Mouse (Mus musculus) liver, postnatal 0 days (tissue): Measurements from ENCODE around the gene Tmem116. TPM values are rescaled to one million over a fixed set of nuclear protein-coding genes. Genes with fewer than 3 reads are reported as not detected.

Experiments used
- ATAC-seq: fragments of 200-750 bp; cut with Nextera tagmentation; 2 replicates; pipeline ENCODE4 v1.8.0; 2017; ENCODE audit warnings: mild to moderate bottlenecking, moderate library complexity
- DNase-seq: peaks from one replicate; pipeline ENCODE4 v3.0.0-alpha.2; 2016
- H3K27ac ChIP-seq: fragments of 300-500 bp; sonication (generic); 2 replicates; pipeline ENCODE4 v1.5.1; 2014; ENCODE audit warnings: antibody characterized with exemption, moderate library complexity, mild to moderate bottlenecking, low read depth
- H3K27me3 ChIP-seq: fragments of 300-500 bp; sonication (generic); 2 replicates; pipeline ENCODE4 v1.6.1; 2014; ENCODE audit warnings: low read length, control low read depth, mixed read lengths; ENCODE audit not compliant: insufficient read depth
- H3K36me3 ChIP-seq: fragments of 300-500 bp; sonication (generic); replicated peaks from 2 replicates; pipeline ENCODE4 v1.6.1; 2014; ENCODE audit warnings: mild to moderate bottlenecking, control low read depth, low read length, moderate library complexity, mixed read lengths; ENCODE audit not compliant: insufficient read depth
- H3K4me1 ChIP-seq: fragments of 300-500 bp; sonication (generic); 2 replicates; pipeline ENCODE4 v1.6.1; 2014; ENCODE audit warnings: antibody characterized with exemption, mild to moderate bottlenecking, control low read depth; ENCODE audit not compliant: insufficient read depth
- H3K4me2 ChIP-seq: fragments of 300-500 bp; sonication (generic); 2 replicates; pipeline ENCODE4 v1.6.1; 2014; ENCODE audit warnings: low read depth, mild to moderate bottlenecking, low read length, moderate library complexity, mixed read lengths
- H3K4me3 ChIP-seq: fragments of 300-500 bp; sonication (generic); 2 replicates; pipeline ENCODE4 v1.5.1; 2014; ENCODE audit warnings: low read depth, low read length
- H3K9ac ChIP-seq: fragments of 300-500 bp; sonication (generic); replicated peaks from 2 replicates; pipeline ENCODE4 v1.6.1; 2014; ENCODE audit warnings: mild to moderate bottlenecking, moderate library complexity
- H3K9me3 ChIP-seq: fragments of 300-500 bp; sonication (generic); 2 replicates; pipeline ENCODE4 v1.6.1; 2016; ENCODE audit warnings: mild to moderate bottlenecking, control low read depth, low read length, mixed read lengths
- CTCF ChIP-seq: sonication (generic); IDR thresholded peaks from 2 replicates; pipeline ENCODE4 v1.5.1; 2016; ENCODE audit warnings: antibody characterized with exemption, low read depth
- EP300 ChIP-seq: IDR thresholded peaks from 2 replicates; pipeline ENCODE4 v1.6.1; 2016; ENCODE audit warnings: antibody characterized with exemption, low read depth, mild to moderate bottlenecking
- WGBS: fragments of 180-500 bp; shearing (Covaris S2); extraction: QIAGEN DNeasy Blood & Tissue Kit; methylation state at CpG from one replicate; pipeline ENCODE4 v1.1.7; 2014; ENCODE audit not compliant: insufficient replicate concordance; 5-methylcytosine and 5-hydroxymethylcytosine counted together
- polyA plus RNA-seq: library from polyadenylated mRNA; unstranded; fragments of >200 nt; fragmentation: Nextera tagmentation; extraction: Ambion mirVana; gene quantifications from 2 replicates; pipeline ENCODE4 v1.2.1, GENCODE M21; 2015

The Tmem116 gene
- polyA plus RNA-seq, 1 experiment from 2014 or later: 0.86 TPM

DNA sequence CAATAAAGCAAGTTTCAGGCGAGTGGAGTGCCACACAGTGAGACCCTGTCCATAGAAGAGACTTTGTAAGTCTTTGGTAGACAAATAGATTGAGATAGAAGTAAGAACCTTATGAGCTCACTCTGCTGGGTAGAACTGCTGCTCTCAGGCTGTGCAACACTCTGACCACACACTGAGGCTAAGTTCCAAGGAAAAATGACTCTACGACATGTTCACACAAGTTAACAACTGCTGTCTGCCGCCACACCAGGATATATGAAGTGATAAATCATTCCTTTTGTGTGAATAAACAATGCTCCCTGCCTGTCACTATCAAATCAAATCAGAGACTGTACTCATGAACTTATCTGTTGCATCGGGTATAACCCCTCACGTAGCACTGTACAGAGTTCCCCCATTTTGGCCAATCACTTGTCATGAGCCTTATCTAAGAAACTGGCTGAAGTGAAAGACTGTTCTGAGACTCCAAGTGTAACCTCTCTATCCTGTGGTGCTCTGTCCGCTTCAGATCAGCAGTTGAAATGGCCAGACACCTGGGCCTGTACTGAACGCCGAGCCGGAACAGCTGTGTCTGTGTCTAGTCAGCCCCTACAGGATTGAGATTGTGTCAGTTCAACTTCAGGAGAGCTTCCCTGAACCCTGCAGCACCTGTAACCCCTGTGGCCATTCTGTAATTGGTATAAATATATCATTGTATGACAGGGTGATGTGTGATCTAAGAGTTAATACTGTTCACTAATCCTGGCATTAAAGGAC is 4.0 kb downstream of the Tmem116 start:
- no peak overlapping the region for H3K4me3 ChIP-seq
- TF ChIP-seq CTCF (no peak), EP300 (no peak)
- peaks cover 20% of the 10 kb centered on the region for H3K4me1 ChIP-seq
- H3K27ac ChIP-seq: no peak overlapping the region
- 54% methylated on average over 9 of the region's 9 CpGs for WGBS
- no peak for DNase-seq
- no peak for ATAC-seq
- no peak overlapping the region for H3K4me2 ChIP-seq
- no peaks in the 10 kb centered on the region for H3K9me3 ChIP-seq
- no peaks in the 10 kb centered on the region for H3K27me3 ChIP-seq
- H3K9ac ChIP-seq: peak overlapping the region; percentile 5; the same call in 1 of the 2 replicates
- H3K36me3 ChIP-seq: no peaks in the 10 kb centered on the region

DNA sequence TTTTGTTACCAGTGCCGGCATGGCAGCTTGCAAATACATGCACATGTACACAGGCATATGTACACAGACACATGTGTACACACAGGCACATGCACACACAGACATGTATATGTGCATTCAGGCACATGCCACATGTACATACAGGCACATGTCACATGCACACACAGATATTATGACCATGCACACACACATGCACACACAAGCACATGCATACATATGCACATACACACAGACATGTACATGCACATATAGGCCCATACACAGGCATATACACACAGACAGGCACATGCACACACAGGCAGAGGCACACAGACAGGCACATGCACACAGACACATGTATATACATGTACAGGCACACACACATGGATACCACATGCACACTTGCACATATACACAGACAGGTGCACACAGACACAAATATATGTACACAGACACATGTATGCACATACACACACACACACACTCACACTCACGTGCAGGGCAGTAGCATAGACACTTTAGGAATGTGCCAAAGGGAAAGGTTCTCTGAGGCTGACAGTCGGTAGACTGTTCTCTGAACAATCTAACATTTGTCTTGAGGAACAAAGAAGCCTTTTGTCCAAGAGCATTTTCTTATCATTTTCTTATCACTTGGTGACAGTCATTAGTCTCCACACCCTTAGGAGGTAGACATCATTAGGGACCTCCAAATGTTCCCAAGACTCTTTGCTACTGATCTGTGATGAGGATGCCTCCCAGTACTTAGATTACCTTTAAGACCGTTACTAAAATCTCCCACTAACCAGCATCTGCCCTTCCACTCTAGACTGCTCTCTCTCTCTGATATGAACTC is 9.9 kb downstream of the Tmem116 start:
- H3K4me3 ChIP-seq: no peak overlapping the region
- H3K4me1 ChIP-seq: 0 out of 2 replicates have a peak, but pooled peaks cover 3% of the 10 kb centered on the region
- H3K4me2 ChIP-seq: no peak overlapping the region
- H3K27me3 ChIP-seq: no peaks in the 10 kb centered on the region
- no peak for TF ChIP-seq CTCF
- TF ChIP-seq EP300: no peak
- peak; percentile 33; the same call in 1 of the 2 replicates for ATAC-seq
- H3K36me3 ChIP-seq: no peaks in the 10 kb centered on the region
- no peak overlapping the region for H3K9ac ChIP-seq
- H3K9me3 ChIP-seq: no peaks in the 10 kb centered on the region
- H3K27ac ChIP-seq: no peak overlapping the region
- DNase-seq: no peak
- 48% methylated on average over 4 of the region's 4 CpGs for WGBS

DNA sequence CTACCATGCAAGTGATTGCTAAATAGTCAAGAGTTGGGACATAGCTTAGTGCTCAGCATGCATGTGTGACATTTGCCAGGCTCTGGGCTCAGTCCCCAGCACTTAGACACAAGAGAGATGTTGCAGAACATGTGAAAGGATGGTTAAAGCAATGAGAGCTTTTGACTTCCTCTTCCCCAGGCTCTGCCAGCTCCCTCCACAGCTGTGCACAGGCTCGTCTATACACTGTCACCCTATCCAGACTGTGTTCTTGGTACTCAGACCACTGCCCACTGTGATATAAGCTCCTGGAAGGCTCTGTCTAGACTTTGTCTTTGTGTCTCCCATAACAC is 10.4 kb downstream of the Tmem116 start:
- DNase-seq (no peak), ATAC-seq (peak; percentile 41; the same call in 1 of the 2 replicates)
- no peak overlapping the region for H3K4me3 ChIP-seq
- no peak for TF ChIP-seq EP300
- TF ChIP-seq CTCF: no peak
- no peaks in the 10 kb centered on the region for H3K9me3 ChIP-seq
- H3K27ac ChIP-seq: no peak overlapping the region
- no peaks in the 10 kb centered on the region for H3K27me3 ChIP-seq
- 0 out of 2 replicates have a peak, but pooled peaks cover 3% of the 10 kb centered on the region for H3K4me1 ChIP-seq
- no peaks in the 10 kb centered on the region for H3K36me3 ChIP-seq
- WGBS: 33% methylated on average over 1 of the region's 1 CpGs
- H3K9ac ChIP-seq: no peak overlapping the region
- no peak overlapping the region for H3K4me2 ChIP-seq

DNA sequence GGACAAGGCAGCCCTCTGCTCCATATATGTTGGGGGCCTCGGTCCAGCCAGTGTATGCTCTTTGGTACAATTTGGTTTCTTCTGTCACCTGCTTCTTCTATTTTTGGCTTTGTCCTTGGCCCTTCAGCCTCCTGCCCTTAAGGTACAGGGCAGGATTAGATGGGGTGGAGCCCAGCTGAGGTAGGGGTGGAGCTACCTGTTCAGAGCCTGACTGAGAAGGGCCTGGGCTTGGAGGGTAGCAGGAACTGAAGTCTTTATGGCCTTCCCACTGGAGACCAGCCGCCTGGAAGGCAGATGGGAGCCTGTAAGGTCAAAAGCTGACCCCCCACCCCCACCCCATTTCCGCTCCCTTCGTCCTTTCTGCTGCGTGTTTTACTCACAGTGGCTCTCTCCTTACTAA is 11.3 kb downstream of the Tmem116 start:
- H3K9me3 ChIP-seq: no peaks in the 10 kb centered on the region
- no peak overlapping the region for H3K9ac ChIP-seq
- H3K4me1 ChIP-seq: 0 out of 2 replicates have a peak, but pooled peaks cover 3% of the 10 kb centered on the region
- H3K4me2 ChIP-seq: no peak overlapping the region
- H3K4me3 ChIP-seq: no peak overlapping the region
- 74% methylated on average over 5 of the region's 5 CpGs for WGBS
- DNase-seq: no peak
- H3K36me3 ChIP-seq: no peaks in the 10 kb centered on the region
- no peak overlapping the region for H3K27ac ChIP-seq
- no peak for TF ChIP-seq CTCF
- TF ChIP-seq EP300: no peak
- ATAC-seq: no peak
- H3K27me3 ChIP-seq: no peaks in the 10 kb centered on the region

DNA sequence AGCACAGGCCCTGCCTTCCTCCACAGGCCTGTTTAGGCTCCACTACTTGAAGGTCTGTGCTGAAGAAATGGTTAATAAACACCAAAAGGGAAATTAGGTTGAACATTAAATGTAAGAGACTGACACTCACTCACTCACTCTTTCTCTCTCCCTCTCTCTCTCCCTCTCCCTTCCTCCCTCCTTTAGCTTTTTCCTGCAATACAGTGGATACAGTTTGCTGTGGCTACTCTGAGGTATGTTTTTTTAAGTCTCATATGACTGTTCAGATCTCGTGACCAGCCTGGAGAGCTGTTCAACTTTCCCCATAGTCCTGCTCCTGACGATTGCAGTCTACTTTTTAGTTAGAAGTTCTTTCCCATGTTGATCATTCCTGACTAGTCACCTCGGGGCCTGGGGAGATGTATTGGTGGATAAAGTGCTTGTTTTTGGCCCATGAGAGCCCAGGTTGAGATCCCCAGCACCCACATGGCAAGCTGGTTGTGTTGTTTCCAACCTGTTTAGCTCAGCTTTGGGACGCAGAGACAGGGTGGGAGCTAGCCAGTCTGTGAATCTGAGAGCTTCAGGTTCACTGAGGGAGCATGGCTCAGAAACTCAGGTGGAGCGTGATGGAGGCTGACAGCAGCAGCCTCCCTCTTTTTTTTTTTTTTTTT is 12.0 kb downstream of the Tmem116 start:
- ATAC-seq (no peak), DNase-seq (no peak)
- no peaks in the 10 kb centered on the region for H3K36me3 ChIP-seq
- no peaks in the 10 kb centered on the region for H3K27me3 ChIP-seq
- no peaks in the 10 kb centered on the region for H3K9me3 ChIP-seq
- H3K4me1 ChIP-seq: 0 out of 2 replicates have a peak, but pooled peaks cover 3% of the 10 kb centered on the region
- no peak overlapping the region for H3K4me3 ChIP-seq
- no peak overlapping the region for H3K4me2 ChIP-seq
- no peak overlapping the region for H3K27ac ChIP-seq
- no peak overlapping the region for H3K9ac ChIP-seq
- 68% methylated on average over 5 of the region's 5 CpGs for WGBS
- TF ChIP-seq CTCF (no peak), EP300 (no peak)

DNA sequence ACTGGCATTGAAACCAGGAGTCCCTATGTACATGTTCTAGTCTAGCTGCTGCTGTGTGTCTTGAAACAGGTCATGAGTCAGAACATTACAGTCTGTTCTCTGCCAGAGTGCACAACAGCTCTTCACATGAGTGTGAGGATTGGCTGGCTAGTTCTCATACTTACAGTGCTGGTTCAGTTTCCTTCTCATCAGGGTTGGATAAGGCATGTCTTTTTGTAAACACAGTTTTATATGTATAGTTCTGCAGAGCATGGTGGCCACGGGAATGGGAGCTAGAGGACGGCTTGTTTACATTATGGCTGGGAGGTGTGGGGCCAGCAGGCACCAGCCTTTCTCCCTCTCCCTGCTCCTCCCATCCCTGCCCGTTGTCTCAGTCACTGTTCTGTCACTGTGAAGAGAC is 17.9 kb downstream of the Tmem116 start:
- H3K27ac ChIP-seq: no peak overlapping the region

More for the DNA sequence above, 17.9 kb downstream of the Tmem116 start:
- Histone ChIP-seq H3K36me3 (no peaks in the 10 kb centered on the region), H3K9me3 (no peaks in the 10 kb centered on the region), H3K4me3 (no peak overlapping the region), H3K4me1 (peaks cover 2% of the 10 kb centered on the region; the same call in 1 of the 2 replicates), H3K4me2 (no peak overlapping the region), H3K27me3 (no peaks in the 10 kb centered on the region), H3K9ac (no peak overlapping the region)
- DNase-seq: no peak
- 34% methylated on average over 3 of the region's 3 CpGs for WGBS
- ATAC-seq: no peak
- TF ChIP-seq EP300 (no peak), CTCF (no peak)
